Mouse (Mus musculus) liver, adult (tissue): ENCODE data around the gene Phyhipl.

ENCODE experiments used
- GATA4 ChIP-seq: IDR thresholded peaks from 2 replicates; pipeline ENCODE4 v1.6.1; 2014; ENCODE audit warnings: mild to moderate bottlenecking, low read length; ENCODE audit not compliant: insufficient replicate concordance

Gene Phyhipl

GRCm38 (mm10) chr10:70655828-70656227 lies at the start of gene Phyhipl:
TSS of gene Phyhipl (minus strand) at chr10:70655965.
- TF ChIP-seq GATA4 = no peak

GRCm38 (mm10) chr10:70703211-70703610 lies 47.4 kb upstream of the Phyhipl start:
- no peak for TF ChIP-seq GATA4

- no peak for TF ChIP-seq GATA4
Measured at GRCm38 (mm10) chr10:70699581-70699980, 43.8 kb upstream of the Phyhipl start.

GRCm38 (mm10) chr10:70698014-70698413 lies 42.2 kb upstream of the Phyhipl start:
- TF ChIP-seq GATA4 = no peak

GRCm38 (mm10) chr10:70696748-70697585 lies 41.2 kb upstream of the Phyhipl start:
- TF ChIP-seq GATA4 = no peak

- TF ChIP-seq GATA4 = no peak
Measured at GRCm38 (mm10) chr10:70689346-70689745, 33.6 kb upstream of the Phyhipl start.

- no peak for TF ChIP-seq GATA4
Measured at GRCm38 (mm10) chr10:70688881-70689280, 33.1 kb upstream of the Phyhipl start.

GRCm38 (mm10) chr10:70686941-70687703 lies 31.4 kb upstream of the Phyhipl start:
- TF ChIP-seq GATA4 = no peak

- no peak for TF ChIP-seq GATA4
Measured at GRCm38 (mm10) chr10:70686505-70686904, 30.7 kb upstream of the Phyhipl start.

GRCm38 (mm10) chr10:70683508-70683907 lies 27.7 kb upstream of the Phyhipl start:
- TF ChIP-seq GATA4 = no peak

- TF ChIP-seq GATA4 = no peak
Measured at GRCm38 (mm10) chr10:70677946-70678345, 22.2 kb upstream of the Phyhipl start.

- TF ChIP-seq GATA4 = no peak
Measured at GRCm38 (mm10) chr10:70656272-70656671, 507 bp upstream of the Phyhipl start.

GRCm38 (mm10) chr10:70654655-70655054 lies 1.1 kb downstream of the Phyhipl start:
- TF ChIP-seq GATA4 = no peak

- no peak for TF ChIP-seq GATA4
Measured at GRCm38 (mm10) chr10:70654139-70654538, 1.6 kb downstream of the Phyhipl start.

GRCm38 (mm10) chr10:70651769-70652648 lies 3.8 kb downstream of the Phyhipl start:
- no peak for TF ChIP-seq GATA4
